Comparison of ENCODE assay signal across 22 mouse cellular contexts in the genomic region with DNA sequence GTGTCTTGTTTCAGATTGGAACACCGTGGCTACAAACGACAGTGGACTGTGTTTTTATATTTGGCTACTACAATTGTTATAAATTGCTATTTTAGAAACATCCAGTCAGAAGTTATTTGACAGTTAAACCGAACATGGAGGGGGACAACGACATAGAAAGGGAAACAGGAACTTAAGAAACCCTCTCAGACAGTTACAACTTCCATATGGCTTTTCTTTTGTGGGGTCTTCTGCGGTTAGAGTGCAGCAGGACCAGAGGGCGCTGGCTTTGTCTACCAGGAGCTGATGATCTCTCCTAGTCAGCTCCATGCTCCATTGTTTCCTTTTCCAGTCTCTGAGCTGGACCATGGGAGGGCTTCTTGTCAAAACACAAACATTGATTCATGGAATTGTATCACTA. TPM values are rescaled to one million over a fixed set of nuclear protein-coding genes. Genes with fewer than 3 reads are reported as not detected.
DNase-seq lines count a peak whose midpoint lies in the region; ATAC-seq lines count a peak whose summit lies in the region.
"Had no signal": no experiment of that assay in that cellular context is flagged by ENCODE, and none has a peak within 500 bp of the region (broad histone marks: within the 10 kb centered on the region; RNA-seq: fewer than 3 reads in every experiment).

No protein-coding gene starts in this region.

- intact Hi-C loops in heart, postnatal 25 days (cut with DNase I): no loop called here

- peak; percentile 73 for ATAC-seq in common myeloid progenitor, adult 5-6 weeks (replicated peaks; ENCODE audit: low read depth, poor library complexity, severe bottlenecking)
- ATAC-seq in megakaryocyte, adult 5-6 weeks (ENCODE audit: poor library complexity, severe bottlenecking): peak; percentile 37; the same call in 1 of the 2 replicates
- ATAC-seq: activated CD4-positive, CD25-positive, alpha-beta regulatory T cell, adult 4 months; CD4-positive, CD25-positive, alpha-beta regulatory T cell, adult 4 months; forebrain, embryonic 14.5 days; forebrain, embryonic 16.5 days; Patski had no signal

- peak; percentile 19 for DNase-seq in heart, adult 11 months
- no peak for DNase-seq in heart, postnatal 25 days (ENCODE audit: low spot score)
- no peak for DNase-seq in ovary, adult 18-20 months (ENCODE audit: low spot score)
- no peak for DNase-seq in kidney, adult 18-20 months
- DNase-seq: adrenal gland, adult 8-10 months; adrenal gland, postnatal 14 days; adrenal gland, postnatal 36 days; B cell, adult 2 months; cerebellum, adult 18-20 months; cerebellum, adult 8-10 months; cerebellum, adult 9-11 months; cerebellum, postnatal 14 days; cerebellum, postnatal 36 days had no signal

RNA-seq across cellular contexts. Expression of a gene that starts 42.5 kb away (rescaled TPM):
- total RNA-seq in heart, postnatal 25 days (2021): under 1 TPM; 0.34 to 0.45 TPM
- total RNA-seq in common myeloid progenitor, adult 5-6 weeks (2017): not detected in 2 replicates
- total RNA-seq in megakaryocyte, adult 5-6 weeks (2015): 2.4 and 2.7 TPM in 2 replicates
- 0.62 and 1.4 TPM in 2 replicates for total RNA-seq in megakaryocyte, adult 5-6 weeks (2017)
- total RNA-seq: CH12.LX, G1E had no signal
